Mouse (Mus musculus) myocyte (in vitro differentiated cells): ENCODE data around the gene Asb2. TPM values are rescaled to one million over a fixed set of nuclear protein-coding genes. Genes with fewer than 3 reads are reported as not detected.

Experiments used
- H3K27me3 ChIP-seq: one replicate; pipeline ENCODE4 v1.6.1; 2011; ENCODE audit not compliant: control insufficient read depth, insufficient read depth, insufficient read length
- H3K36me3 ChIP-seq: one replicate; pipeline ENCODE4 v1.6.1; 2011; ENCODE audit not compliant: control insufficient read depth, insufficient read depth
- H3K4me2 ChIP-seq: one replicate; pipeline ENCODE4 v1.6.1; 2011; ENCODE audit warnings: low read depth, control low read depth
- H3K4me3 ChIP-seq: one replicate; pipeline ENCODE4 v1.5.1; 2011; ENCODE audit warnings: mild to moderate bottlenecking, control low read depth, moderate library complexity
- H3K79me2 ChIP-seq: one replicate; pipeline ENCODE4 v1.6.1; 2011; ENCODE audit not compliant: control insufficient read depth, insufficient read depth
- H3ac ChIP-seq: one replicate; pipeline ENCODE4 v1.6.1; 2011; ENCODE audit not compliant: control insufficient read depth, insufficient read length
- CEBPB ChIP-seq: IDR thresholded peaks from 2 replicates; pipeline ENCODE4 v1.6.1; 2011; ENCODE audit warnings: mild to moderate bottlenecking, moderate library complexity; ENCODE audit not compliant: poor library complexity, insufficient read depth, severe bottlenecking
- E2F4 ChIP-seq: IDR thresholded peaks from one replicate; pipeline ENCODE4 v1.6.1; 2011; ENCODE audit warnings: mild to moderate bottlenecking, control low read depth, moderate library complexity; ENCODE audit not compliant: insufficient read depth
- MAX ChIP-seq: IDR thresholded peaks from one replicate; pipeline ENCODE4 v1.6.1; 2011; ENCODE audit warnings: low read depth, mild to moderate bottlenecking, control low read depth
- MYOD1 ChIP-seq, 3 experiments: IDR thresholded peaks; one replicate each; pipeline ENCODE4 v1.6.1; 2011; ENCODE audit warnings: control low read depth in 2 of 3, low read depth in 2 of 3, mild to moderate bottlenecking in 2 of 3, moderate library complexity in 1 of 3; ENCODE audit not compliant: insufficient read length in 2 of 3, control insufficient read depth in 1 of 3
- MYOG ChIP-seq, 3 experiments: IDR thresholded peaks; one replicate each; pipeline ENCODE4 v1.6.1; 2011; ENCODE audit warnings: control low read depth in 2 of 3, low read depth in 2 of 3, mild to moderate bottlenecking in 2 of 3; ENCODE audit not compliant: insufficient read length in 2 of 3, control insufficient read depth in 1 of 3, insufficient read depth in 1 of 3
- POLR2A ChIP-seq: IDR thresholded peaks from one replicate; pipeline ENCODE4 v1.6.1; 2011; ENCODE audit warnings: low read depth, mild to moderate bottlenecking, control low read depth, moderate library complexity; ENCODE audit not compliant: insufficient read length
- POLR2AphosphoS2 ChIP-seq: IDR thresholded peaks from one replicate; pipeline ENCODE4 v1.6.1; 2011; ENCODE audit warnings: low read depth, control low read depth; ENCODE audit not compliant: insufficient read length
- REST ChIP-seq: IDR thresholded peaks from one replicate; pipeline ENCODE4 v1.6.1; 2011; ENCODE audit warnings: mild to moderate bottlenecking, control low read depth, moderate library complexity; ENCODE audit not compliant: insufficient read depth, insufficient read length
- SRF ChIP-seq: IDR thresholded peaks from one replicate; pipeline ENCODE4 v1.6.1; 2011; ENCODE audit warnings: low read depth; ENCODE audit not compliant: control insufficient read depth, insufficient read length
- TCF12 ChIP-seq: IDR thresholded peaks from one replicate; pipeline ENCODE4 v1.6.1; 2011; ENCODE audit warnings: mild to moderate bottlenecking, control low read depth; ENCODE audit not compliant: poor library complexity, insufficient read depth, severe bottlenecking
- TCF3 ChIP-seq: IDR thresholded peaks from one replicate; pipeline ENCODE4 v1.6.1; 2011; ENCODE audit warnings: low read depth, control low read depth; ENCODE audit not compliant: insufficient read length
- USF1 ChIP-seq: IDR thresholded peaks from one replicate; pipeline ENCODE4 v1.6.1; 2011; ENCODE audit warnings: low read depth, mild to moderate bottlenecking, control low read depth, moderate library complexity
- polyA plus RNA-seq: library from polyadenylated mRNA; unstranded; fragments of >200 nt; fragmentation: generic; extraction: Trizol; gene quantifications from one replicate; pipeline ENCODE4 v1.2.1, GENCODE M21; 2012; ENCODE audit warnings: missing spikeins

Asb2 gene
- polyA plus RNA-seq, 1 experiment, result 27.8 TPM

DNA sequence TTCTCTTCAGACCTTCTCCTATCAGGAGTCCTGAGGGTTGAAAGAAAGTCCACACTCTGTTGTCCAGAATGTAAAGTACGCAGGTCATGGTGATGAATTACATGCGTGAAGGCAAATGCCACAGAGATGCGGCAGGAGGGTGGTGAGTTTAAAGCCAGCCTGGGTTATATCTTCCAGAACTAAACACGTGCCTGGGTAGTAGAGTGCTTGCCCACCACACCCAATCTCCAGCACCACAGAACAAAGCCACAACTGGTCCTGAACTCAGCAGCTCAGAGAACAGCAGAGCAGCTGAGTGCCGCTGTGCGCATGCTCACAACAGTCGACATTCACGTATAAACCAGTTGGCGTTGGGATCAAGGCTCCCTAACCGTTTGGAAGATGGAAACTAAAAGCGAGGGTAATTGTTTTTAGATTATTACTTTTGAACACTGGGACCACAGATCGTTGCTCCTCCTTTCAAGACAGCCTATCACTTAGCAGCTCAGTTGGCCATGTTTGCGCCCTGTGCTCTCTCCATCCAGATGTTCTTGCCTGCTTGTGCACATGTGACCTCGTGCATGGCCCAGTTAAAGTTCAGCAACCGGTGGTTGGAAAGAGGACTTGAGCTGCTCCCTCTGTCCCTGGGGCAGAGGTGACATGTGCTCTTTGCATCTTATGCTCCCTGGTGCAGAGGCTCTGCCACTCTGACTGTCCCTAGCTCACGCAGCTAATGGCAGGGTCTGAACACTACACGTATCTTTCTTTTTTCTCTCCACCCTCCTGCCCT, 5.9 kb upstream of the Asb2 start:
- no peaks in the 10 kb centered on the region for H3K36me3 ChIP-seq
- no peaks in the 10 kb centered on the region for H3K27me3 ChIP-seq
- no peak overlapping the region for H3ac ChIP-seq
- no peaks in the 10 kb centered on the region for H3K79me2 ChIP-seq
- TF ChIP-seq CEBPB (no peak), E2F4 (no peak), REST (no peak), MYOG (IDR thresholded peaks at IDR 0.05; ENCODE audit: control insufficient read depth in 1 of 3, insufficient read depth in 1 of 3, insufficient read length in 2 of 3, low read depth in 2 of 3) (no peak), POLR2A (no peak), TCF12 (no peak), TCF3 (no peak), MAX (no peak), SRF (no peak), MYOD1 (IDR thresholded peaks at IDR 0.05; ENCODE audit: control insufficient read depth in 1 of 3, insufficient read length in 2 of 3, low read depth in 2 of 3) (no peak), USF1 (no peak), POLR2AphosphoS2 (no peak)
- H3K4me2 ChIP-seq, result no peak overlapping the region
- no peak overlapping the region for H3K4me3 ChIP-seq

GRCm38 (mm10) chr12:103360812-103361211, 5.0 kb upstream of the Asb2 start:
- TF ChIP-seq USF1 (no peak), SRF (no peak), POLR2A (no peak), CEBPB (no peak), MYOD1 (IDR thresholded peaks at IDR 0.05; ENCODE audit: control insufficient read depth in 1 of 3, insufficient read length in 2 of 3, low read depth in 2 of 3) (no peak), POLR2AphosphoS2 (no peak), REST (no peak), TCF3 (no peak)
- Histone ChIP-seq H3K27me3 (no peaks in the 10 kb centered on the region), H3K79me2 (no peaks in the 10 kb centered on the region), H3K4me3 (no peak overlapping the region), H3K36me3 (no peaks in the 10 kb centered on the region), H3ac (no peak overlapping the region), H3K4me2 (no peak overlapping the region)

GRCm38 (mm10) chr12:103358951-103359801, 3.4 kb upstream of the Asb2 start:
- no peaks in the 10 kb centered on the region for H3K27me3 ChIP-seq
- peak overlapping the region; percentile 46 for H3K4me2 ChIP-seq
- H3K4me3 ChIP-seq, result no peak overlapping the region
- no peaks in the 10 kb centered on the region for H3K36me3 ChIP-seq
- H3K79me2 ChIP-seq, result no peaks in the 10 kb centered on the region
- no peak overlapping the region for H3ac ChIP-seq
- TF ChIP-seq POLR2A, result no peak
- TF ChIP-seq REST, result no peak
- no peak for TF ChIP-seq E2F4
- no peak for TF ChIP-seq POLR2AphosphoS2
- TF ChIP-seq MAX, result no peak
- TF ChIP-seq TCF3, result peak; percentile 95
- peak; percentile 98 to 100 (median 99) for TF ChIP-seq MYOG (IDR thresholded peaks at IDR 0.05; ENCODE audit: control insufficient read depth in 1 of 3, insufficient read depth in 1 of 3, insufficient read length in 2 of 3, low read depth in 2 of 3)
- TF ChIP-seq SRF, result no peak
- TF ChIP-seq CEBPB, result no peak
- TF ChIP-seq TCF12, result peak; percentile 92
- TF ChIP-seq MYOD1 (IDR thresholded peaks at IDR 0.05; ENCODE audit: control insufficient read depth in 1 of 3, insufficient read length in 2 of 3, low read depth in 2 of 3), result peak; percentile 78 to 98 (median 97)
- TF ChIP-seq USF1, result no peak

DNA sequence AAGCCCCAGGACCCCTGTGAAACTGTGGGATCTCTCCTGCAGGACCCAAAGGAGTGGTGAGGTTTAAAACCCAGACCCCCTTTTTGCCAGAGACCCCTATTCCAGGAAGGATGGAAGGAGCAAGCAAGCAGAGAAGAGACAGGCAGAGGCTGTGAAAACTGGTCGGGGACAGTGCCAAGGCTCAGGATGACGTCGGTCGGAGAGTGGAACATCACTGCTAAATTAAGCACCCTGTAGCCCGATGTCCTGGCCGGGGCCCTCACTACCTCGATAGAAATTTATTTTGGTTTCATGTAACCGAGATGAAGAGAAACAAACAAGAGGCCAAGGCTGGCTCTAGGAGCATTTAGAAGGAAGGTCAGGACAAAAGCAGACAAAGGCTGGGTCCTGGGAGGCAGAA, 2.4 kb upstream of the Asb2 start:
- no peak overlapping the region for H3K4me3 ChIP-seq
- no peaks in the 10 kb centered on the region for H3K27me3 ChIP-seq
- H3K79me2 ChIP-seq, result no peaks in the 10 kb centered on the region

GRCm38 (mm10) chr12:103356415-103356748, 581 bp upstream of the Asb2 start:
- no peaks in the 10 kb centered on the region for H3K36me3 ChIP-seq
- H3ac ChIP-seq, result no peak overlapping the region
- no peak overlapping the region for H3K4me3 ChIP-seq
- peak overlapping the region; percentile 62 for H3K4me2 ChIP-seq
- H3K79me2 ChIP-seq, result no peaks in the 10 kb centered on the region
- TF ChIP-seq REST, result no peak
- H3K27me3 ChIP-seq, result no peaks in the 10 kb centered on the region

More for the DNA sequence above, 2.4 kb upstream of the Asb2 start:
- TF ChIP-seq TCF12 (no peak), TCF3 (no peak)
- Histone ChIP-seq H3K4me2 (peak overlapping the region; percentile 70), H3K36me3 (no peaks in the 10 kb centered on the region), H3ac (no peak overlapping the region)
